Mouse (Mus musculus) granulocyte monocyte progenitor cell, adult 5-6 weeks (primary cell): ENCODE results near the gene Rgp1. TPM values are rescaled to one million over a fixed set of nuclear protein-coding genes. Genes with fewer than 3 reads are reported as not detected.
"Not testable (repeated sequence)": the region's sequence is repeated elsewhere in the genome, so short reads cannot be mapped to it uniquely, and the experiment has no call there.

ENCODE experiments used
- ATAC-seq: replicated peaks from 2 replicates; pipeline ENCODE4 v1.8.0; 2016; ENCODE audit warnings: mild to moderate bottlenecking, moderate TSS enrichment, inconsistent platforms; ENCODE audit not compliant: poor library complexity, severe bottlenecking
- total RNA-seq, 2 experiments: library from RNA; stranded (forward) in 1 of 2; stranded (reverse) in 1 of 2; fragments of 200-712, 200-1000 nt in 1 of 2; fragments of >200 nt in 1 of 2; fragmentation: Nextera tagmentation in 1 of 2; gene quantifications; 2 replicates each; pipeline ENCODE4 v1.2.3; 2014 to 2017

Rgp1 gene
- total RNA-seq, 2 experiments from 2014 or later: 10.9 to 30.8 TPM

DNA sequence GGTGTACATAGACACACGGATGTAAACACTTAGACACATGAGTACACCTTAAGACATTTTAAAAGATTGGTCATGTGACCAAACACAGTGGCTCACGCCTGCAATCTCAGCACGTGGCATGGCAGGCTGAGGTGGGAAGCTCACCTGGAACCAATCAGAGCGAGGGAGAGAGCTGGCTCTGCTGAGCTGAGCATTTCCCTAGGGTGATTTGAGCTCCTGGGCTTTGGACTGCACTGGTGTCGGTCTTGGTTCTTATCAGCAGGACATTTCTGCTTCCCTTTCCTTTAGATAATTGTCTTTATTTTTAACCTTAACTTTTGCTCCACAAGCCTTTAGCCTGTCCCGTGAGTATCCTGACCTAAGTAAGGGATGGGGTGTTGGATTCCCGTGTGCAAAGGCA is 9.2 kb downstream of the Rgp1 start:
- ATAC-seq: no peak

DNA sequence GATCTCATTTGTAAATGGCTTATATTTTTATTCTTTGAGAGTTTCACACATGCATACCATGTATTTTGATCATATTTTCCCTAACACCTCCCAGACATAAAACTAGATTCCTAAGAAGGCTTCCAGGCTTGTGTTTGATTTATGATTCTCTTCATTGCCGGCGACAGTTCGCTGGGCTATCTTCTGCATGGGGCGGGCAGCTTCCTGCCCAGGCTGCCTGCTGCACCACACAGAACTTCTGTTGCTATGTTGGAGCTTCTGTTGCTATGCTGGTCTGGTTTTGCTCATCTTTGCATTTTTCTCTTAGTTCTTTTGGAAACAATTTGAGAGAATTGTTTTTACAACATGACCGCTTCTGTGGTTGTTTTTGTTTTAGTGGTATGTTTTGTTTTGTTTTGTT is 13.0 kb downstream of the Rgp1 start:
- no peak for ATAC-seq

DNA sequence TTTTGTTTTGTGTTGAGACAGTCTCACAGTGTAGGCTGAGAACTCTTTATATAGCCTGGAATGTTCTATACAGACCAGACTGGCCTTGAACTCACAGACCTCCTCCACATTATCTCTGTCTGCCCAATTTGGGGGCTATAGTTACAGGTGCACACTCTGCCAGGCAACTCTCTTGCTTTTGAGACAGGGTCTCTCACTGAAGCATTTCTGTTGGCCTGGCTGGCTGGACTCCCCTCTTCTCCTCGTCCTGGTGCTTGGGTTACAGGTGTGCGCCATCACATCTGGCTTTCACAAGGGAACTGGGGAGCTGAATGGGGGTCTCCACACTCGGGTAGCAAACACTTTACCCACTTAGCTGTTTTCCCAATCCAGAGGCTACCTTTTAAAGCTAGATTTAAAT is 13.4 kb downstream of the Rgp1 start:
- no peak for ATAC-seq

DNA sequence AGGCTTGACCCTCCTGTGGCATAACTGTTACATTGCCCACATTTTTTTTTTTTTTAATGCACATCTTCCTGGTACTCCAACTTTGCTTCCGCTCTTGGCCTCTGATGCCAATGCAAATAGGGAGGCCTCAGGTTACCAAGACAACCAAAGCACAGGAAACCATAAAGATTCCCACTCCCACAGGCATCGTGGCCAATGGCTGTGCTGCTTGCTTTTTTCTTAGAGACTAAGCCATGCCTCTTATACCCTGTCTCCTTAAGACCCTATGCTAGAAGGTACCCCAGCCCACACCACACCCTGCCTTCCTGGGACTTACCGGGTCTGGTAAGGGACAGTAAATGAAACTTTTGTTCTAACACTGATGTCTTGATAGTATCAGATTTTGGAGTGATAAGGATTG is 14.9 kb downstream of the Rgp1 start:
- peak; percentile 17; the same call in 1 of the 2 replicates for ATAC-seq

DNA sequence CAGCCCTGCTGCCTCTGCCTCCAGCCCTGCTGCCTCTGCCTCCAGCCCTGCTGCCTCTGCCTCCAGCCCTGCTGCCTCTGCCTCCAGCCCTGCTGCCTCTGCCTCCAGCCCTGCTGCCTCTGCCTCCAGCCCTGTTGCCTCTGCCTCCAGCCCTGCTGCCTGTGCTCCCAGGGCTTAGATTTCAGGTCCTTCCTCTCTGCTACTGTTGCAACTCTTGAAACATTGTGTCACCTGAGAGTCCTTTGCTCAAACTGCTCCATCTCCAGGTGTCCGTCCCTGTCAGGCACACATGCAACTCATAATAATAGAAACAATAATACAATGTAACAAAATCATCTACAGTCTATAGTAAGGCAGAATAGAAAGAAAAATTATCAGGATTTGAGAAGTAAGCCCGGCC is 18.1 kb downstream of the Rgp1 start:
- ATAC-seq: not testable (repeated sequence)

DNA sequence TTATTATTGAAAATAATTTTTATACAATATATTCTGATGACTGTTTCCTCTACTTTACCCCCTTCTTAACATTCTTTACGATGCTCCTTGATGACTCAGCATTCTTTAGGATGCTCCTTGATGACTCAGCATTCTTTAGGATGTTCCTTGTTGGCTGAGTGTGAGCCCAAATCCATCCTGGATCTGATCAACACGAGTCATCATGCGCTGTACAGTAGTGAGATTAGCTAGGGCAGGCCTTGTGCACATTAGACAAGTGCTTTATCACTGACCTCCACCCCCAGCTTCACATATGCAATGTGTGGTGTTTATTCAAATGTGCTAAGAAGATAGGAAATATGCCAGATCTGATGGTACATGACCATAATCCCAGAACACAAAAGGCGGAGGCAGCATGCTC is 19.7 kb downstream of the Rgp1 start:
- no peak for ATAC-seq

DNA sequence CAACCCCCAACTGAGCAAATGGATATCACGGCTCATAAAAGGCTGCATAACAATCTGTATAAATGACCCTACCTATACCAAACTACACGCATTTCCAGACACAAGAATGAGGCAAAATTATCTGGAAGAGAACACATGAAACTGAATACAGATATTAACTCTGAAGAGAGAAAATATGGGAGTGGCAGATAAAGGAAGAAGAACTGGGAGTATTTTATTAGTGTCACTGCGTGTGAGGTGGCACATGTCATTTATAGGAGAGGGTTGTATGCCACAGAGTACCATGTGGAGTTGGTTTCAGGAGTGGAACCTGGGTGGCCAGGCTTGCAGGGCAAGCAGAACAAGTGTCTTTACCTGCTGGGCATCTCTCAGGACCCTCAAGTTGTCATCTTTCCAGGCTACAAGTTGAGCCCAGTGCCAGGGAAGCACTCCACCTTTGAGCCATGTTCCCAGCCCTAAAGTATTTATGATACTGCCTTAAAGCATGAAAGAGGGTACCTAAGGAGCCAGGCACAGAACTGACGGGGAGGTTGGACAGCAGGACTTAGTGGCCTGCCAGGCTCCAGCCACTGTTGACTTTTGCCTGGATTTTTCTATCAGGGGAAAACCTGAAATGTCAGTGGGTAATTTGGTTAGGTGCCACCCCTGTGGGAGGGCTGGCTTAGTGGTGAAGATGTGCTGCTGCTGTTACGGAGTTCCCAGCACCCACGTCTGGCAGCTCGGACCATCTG is 20.3 kb downstream of the Rgp1 start:
- no peak for ATAC-seq

DNA sequence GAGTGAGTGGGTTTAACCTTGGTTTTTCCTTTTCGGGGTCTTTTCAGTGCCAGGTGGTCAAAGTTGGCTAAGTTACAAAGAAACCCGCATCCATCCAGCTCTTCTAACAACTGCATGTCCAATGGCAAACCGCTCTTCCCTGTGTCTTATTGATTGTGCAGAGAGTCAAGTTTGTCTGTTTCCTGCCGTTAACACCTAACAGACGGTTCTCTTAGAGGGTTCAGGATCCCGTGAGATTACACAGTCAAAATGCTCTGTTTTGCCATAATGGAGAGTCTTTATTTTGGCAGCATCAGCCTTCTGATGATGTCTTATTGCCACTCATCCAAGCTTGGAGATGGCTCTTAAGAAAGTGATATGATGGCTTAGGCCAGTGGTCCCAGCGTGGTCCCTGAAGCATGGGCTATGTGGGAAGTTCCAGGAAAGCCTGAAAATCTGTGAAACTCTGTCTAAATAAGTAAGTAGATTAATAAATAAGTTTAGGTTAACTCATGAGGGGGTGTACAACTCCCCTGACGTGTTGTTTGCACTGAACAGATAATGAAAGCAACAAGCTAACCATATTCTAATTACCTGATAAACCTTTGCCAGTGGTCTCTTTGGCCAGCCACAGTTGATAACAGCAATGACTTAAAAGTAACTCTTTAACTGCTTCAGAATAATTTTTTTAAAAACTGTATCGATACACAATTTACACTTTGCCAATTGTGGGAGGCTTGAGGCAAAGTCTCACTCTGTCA is 21.9 kb downstream of the Rgp1 start:
- no peak for ATAC-seq

DNA sequence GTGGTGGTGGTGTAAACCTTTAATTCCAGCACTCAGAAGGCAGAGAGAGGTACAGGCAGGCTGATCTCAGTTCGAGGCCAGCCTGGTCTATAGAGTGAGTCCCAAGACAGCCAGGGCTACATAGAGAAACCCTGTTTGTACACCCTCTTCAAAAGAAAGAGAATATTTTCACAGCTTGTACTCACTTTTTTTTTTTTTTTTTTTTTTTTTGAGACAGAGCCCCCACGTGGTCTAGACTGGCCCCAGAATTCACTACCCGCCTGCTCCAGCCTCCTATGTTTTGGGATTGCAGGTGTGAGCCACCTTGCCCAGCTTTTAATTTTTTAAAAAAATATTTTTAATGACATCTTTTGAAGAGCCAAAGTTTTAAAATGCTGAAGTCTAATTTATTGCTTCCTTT is 25.6 kb downstream of the Rgp1 start:
- no peak for ATAC-seq

DNA sequence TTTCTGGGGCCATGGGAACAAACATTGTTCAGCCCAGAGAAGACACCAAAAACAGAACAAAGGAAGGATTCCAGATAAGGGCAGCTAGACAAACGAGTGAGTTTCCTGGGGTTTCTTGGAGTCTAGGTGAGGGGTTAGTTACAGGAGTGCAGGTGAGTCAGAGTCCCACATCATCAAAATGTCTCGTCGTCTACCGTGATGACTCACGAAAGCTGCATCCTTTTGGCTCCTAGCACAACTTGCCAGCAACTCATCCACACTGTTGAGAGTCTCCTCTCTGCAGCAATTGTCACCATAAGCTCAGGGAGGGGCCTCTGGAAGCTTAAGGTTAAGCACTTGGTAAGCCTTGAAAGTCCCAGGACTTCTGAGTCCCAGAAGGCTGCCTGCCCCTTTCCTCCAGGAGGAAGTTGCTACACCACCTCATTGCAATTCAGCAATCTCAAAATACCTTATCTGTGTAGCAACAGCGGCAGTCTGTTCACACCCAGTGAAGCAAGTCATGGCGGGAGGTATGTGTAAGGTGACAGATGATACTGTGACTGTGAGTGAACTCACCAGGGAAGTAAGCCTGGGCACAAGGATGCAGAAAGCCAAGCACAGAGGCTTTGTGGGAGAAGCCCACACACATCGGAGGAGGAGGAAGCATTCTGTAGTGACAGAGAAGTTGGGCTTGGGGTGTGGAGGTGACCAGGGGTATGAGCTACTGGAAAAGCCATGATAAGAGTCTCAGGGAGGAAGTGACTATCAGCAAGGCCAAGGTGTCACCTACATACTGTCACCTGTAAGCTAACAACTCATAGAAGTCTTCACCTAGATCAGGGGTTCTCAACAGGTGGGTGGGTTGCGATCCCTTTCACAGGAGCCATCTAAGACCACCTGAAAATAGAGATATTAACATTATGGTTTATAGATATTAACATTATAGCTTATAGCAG is 26.5 kb downstream of the Rgp1 start:
- peak; percentile 96 for ATAC-seq

DNA sequence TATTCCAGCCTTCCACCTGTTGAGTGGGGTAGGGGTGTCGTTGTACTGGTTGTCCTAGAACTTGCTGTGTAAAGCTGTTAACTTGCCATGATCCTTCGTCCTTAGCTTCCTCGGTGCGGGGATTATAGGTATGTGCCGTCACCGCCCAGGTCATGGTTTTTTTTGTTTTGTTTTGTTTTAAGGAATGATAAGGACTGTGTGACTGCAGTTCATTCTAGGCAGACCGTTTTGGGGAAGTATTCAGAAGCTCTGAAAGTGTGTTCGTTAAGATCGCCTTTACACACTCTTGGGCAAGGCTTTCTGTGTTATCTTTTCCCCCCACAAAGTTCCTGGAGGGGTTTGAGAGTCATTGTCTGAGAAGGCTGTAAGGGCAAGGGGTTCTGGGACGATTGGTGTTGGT is 34.0 kb downstream of the Rgp1 start:
- peak; percentile 65 for ATAC-seq

DNA sequence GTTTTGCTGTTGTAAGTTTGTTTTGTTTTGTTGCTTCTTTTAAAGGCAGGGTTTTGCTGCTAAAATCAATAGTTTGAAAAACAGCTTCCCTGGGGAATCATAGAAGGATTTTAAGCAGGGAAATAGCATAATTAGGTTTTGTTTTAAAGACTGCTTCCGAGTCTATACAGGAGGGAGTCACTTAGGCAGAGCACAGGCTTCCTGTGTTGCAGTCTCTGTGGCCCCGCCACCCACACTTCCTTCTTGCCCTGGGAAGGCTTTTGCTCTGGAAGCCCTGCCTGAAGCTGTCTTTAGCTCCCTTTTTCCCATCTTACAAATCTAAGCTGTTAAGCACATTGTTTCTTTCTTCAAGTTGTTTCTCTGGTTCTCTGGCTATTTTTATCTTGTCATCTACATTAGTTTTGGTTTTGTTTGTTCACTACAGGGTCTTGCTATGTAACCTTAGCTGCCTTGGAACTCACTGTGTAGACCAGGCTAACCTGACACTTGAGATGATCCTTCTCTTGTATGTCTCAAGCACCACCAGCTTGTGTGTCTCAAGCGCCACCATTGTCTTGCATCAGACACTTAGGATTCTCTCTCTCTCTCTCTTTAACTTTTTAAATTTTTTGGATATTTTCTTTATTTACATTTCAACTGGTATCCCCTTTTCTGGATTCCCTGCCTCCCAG is 34.7 kb downstream of the Rgp1 start:
- peak; percentile 67 for ATAC-seq

DNA sequence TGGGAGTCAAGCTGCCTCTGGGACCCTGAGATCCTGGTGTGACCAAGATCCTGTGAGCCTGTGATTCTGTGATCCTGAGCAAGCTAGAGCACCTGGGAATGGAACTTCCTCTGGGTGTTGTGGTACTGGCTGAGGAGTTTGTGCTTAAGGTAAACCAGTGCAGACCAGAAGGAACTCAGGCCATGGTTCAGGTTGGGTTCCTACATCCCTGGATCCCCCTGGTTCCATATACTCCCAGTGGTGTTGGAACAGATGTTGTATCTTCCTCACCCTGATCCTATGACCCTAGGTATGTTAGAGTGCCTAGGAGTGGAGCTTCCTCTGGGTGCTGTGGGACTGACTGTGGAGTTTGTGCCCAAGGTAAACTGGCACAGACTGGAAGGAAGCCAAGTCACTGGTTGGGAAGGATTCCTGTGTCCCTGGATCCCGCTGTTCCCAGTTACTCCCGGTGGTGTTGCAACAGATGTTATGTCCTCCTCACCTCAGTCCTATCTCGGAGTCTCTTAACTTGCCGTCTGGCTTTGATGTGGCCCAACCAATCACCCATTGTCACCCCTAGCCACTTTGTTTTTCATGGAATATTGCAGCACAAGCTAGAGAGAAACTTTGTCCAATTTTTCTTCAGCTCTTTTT is 41.7 kb downstream of the Rgp1 start:
- ATAC-seq: no peak

DNA sequence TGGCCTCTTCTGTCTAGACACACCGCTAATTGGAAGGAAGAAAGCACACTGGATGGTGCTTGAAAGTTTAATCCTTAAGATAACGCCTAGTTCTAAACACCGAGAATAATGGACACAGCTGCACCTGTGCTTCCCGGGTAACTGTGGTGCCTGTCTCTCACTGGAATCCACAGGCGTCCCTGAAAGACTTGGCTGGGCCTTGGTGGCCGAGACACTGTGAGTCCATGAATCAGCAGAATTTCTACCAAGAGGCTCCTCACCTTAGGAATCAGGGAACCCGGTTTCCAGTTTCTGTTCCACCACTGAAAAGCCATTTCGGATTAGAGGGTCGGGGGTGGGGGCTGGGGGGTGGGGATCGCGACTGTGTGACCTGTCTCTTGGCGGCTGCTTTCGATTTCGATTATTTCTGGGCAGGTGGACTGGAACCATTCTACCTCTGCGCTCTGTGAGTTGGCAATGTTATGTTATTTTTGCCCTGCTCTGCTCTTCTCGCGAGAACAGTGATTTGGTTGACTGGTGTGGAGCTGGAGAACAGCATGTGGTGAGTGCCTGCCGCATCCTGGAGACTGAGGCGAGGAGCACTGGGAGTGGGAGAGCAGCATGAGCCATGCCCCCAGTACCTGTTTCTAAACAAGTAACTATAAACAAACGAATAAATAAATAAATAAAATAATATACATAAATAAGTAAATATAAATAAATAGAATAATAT is 50.7 kb downstream of the Rgp1 start:
- no peak for ATAC-seq

DNA sequence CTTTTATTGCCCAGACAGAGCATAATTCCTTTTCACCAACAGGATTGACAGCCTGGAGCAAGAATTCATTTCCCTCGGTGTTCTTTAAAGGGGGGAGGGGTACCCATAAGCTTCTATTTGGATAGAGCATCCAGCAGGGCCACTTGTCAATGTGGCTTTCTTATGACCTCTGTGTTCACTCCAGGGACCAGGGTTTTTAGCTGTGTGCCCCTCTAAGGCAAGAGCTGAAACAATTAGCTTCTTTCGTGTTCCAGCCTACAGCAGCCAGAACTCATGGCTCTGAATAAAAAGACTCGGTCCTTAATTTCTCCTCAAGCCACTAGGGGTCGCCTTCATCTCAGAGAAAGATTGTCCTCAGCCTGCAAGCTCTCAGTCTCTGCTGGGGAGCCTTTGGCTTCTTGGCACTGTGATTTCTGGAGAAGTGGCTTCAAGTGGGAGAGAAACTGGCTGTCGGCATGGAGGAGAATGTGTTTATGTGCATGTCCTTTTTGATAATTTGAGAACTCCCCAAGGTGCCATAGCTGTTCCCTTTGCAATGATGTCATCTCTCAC is 51.6 kb downstream of the Rgp1 start:
- peak; percentile 78 for ATAC-seq

DNA sequence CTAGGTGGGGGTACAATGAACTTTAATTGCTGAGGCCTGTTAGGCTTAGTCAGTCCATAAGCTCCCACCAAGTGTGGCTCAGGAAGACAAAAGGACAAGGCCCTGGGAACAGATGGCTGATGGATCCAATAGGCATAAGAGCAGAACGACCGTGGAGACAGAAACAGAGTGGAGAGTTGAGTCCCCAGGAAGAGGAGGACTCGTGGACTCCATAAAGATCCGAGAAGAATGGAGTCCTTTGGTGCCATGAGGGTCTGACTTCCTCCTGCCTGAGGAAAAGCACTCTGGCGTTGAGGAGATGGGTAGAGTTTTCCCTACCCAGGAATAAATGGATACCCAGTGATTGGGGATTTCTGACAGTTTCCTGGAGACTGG is 52.1 kb downstream of the Rgp1 start:
- no peak for ATAC-seq

DNA sequence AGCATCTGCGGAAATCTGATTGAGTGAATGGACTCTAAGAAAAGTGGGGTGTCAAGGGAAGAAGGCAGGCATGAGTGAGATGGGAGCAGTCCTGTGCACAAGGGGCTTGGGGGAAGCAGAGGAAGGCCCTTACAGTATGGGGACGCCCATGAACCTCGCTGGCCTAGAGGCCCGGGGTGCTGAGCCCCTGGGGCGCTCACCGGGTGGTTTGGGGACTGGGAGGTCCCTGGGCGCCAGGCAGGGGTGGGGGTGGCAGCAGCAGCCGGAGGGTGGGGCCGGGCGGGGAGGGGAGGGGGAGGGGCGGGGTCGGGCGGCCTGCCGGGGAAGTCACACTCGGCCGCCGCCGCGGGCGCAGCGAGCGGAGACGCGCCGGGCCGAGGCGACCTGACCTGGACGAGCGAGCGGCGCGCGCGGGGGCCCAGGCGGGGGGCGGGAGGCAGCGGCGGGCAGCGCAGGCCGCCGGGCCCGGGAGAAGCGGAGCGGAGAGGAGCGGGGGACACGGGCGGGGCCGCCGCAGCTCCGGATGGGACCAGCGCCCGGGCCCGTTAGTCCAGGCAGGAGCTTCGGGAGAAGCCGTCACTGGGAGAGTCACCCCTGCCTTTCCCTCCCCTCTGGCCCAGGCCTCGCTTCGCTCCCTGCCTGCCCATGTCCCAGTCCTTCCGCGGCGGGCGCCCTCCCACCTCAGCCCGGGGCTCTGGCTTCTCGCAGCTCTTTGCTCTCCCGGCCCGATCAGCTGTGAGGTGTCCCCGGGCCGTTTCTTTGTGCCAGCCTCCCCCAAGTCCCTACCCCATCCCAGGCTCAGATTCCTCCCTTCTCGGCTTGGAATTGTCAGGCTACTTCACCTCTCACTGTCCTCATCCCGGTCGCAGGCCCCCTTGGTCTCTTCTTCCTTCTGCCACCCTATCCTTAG is 52.8 kb downstream of the Rgp1 start, which contains the start of gene Npr2:
Gene Npr2, plus strand, starts transcription at position 890 of the 910 bp plus-strand sequence.
- peak; percentile 23; the same call in 1 of the 2 replicates for ATAC-seq
